ENCODE assay signal across 12 mouse cellular contexts in genomic region chr7:16610345-16610744, GRCm38 (mm10). TPM values are rescaled to one million over a fixed set of nuclear protein-coding genes. Genes with fewer than 3 reads are reported as not detected.
DNase-seq lines count a peak whose midpoint lies in the region; ATAC-seq and TF ChIP-seq lines count a peak whose summit lies in the region.
"Had no signal": no experiment of that assay in that cellular context is flagged by ENCODE, and none has a peak within 500 bp of the region (broad histone marks: within the 10 kb centered on the region; RNA-seq: fewer than 3 reads in every experiment).

No protein-coding gene starts in this region.

- peak overlapping the region; percentile 65 for H3K27ac ChIP-seq in heart, adult 2 months
- H3K27ac ChIP-seq in midbrain, embryonic 12.5 days (replicated peaks): no peak overlapping the region
- no peak overlapping the region for H3K27ac ChIP-seq in midbrain, embryonic 10.5 days (replicated peaks)
- H3K27ac ChIP-seq in hindbrain, postnatal 0 days: no peak overlapping the region
- H3K27ac ChIP-seq: liver, embryonic 14.5 days had no signal

- peaks cover 10% of the 10 kb centered on the region for H3K4me1 ChIP-seq in heart, adult 2 months (ENCODE audit: control insufficient read depth, insufficient read depth, low read length)
- H3K4me1 ChIP-seq in midbrain, embryonic 12.5 days: peaks cover 44% of the 10 kb centered on the region
- peaks cover 46% of the 10 kb centered on the region for H3K4me1 ChIP-seq in midbrain, embryonic 10.5 days
- peaks cover 31% of the 10 kb centered on the region for H3K4me1 ChIP-seq in hindbrain, postnatal 0 days (ENCODE audit: insufficient read depth, low read length)

- H3K36me3 ChIP-seq in heart, adult 2 months (ENCODE audit: control insufficient read depth, insufficient read depth, low read length): peaks cover 33% of the 10 kb centered on the region
- 0 out of 2 replicates have a peak, but pooled peaks cover 7% of the 10 kb centered on the region for H3K36me3 ChIP-seq in midbrain, embryonic 12.5 days
- peaks cover 45% of the 10 kb centered on the region for H3K36me3 ChIP-seq in midbrain, embryonic 10.5 days
- H3K36me3 ChIP-seq in hindbrain, postnatal 0 days (ENCODE audit: insufficient read depth, low read length): no peaks in the 10 kb centered on the region
- H3K36me3 ChIP-seq in myocyte (ENCODE audit: control insufficient read depth, insufficient read depth): no peaks in the 10 kb centered on the region

- no peaks in the 10 kb centered on the region for H3K9me3 ChIP-seq in midbrain, embryonic 12.5 days
- no peaks in the 10 kb centered on the region for H3K9me3 ChIP-seq in midbrain, embryonic 10.5 days (replicated peaks)
- H3K9me3 ChIP-seq in hindbrain, postnatal 0 days (ENCODE audit: low read length): no peaks in the 10 kb centered on the region

- H3K27me3 ChIP-seq in heart, adult 2 months (ENCODE audit: control insufficient read depth, insufficient read depth, low read length): no peaks in the 10 kb centered on the region
- no peaks in the 10 kb centered on the region for H3K27me3 ChIP-seq in midbrain, embryonic 12.5 days
- no peaks in the 10 kb centered on the region for H3K27me3 ChIP-seq in midbrain, embryonic 10.5 days (ENCODE audit: low read depth, poor library complexity, severe bottlenecking)
- no peaks in the 10 kb centered on the region for H3K27me3 ChIP-seq in hindbrain, postnatal 0 days (ENCODE audit: insufficient read depth, low read length)
- no peaks in the 10 kb centered on the region for H3K27me3 ChIP-seq in myocyte (ENCODE audit: control insufficient read depth, insufficient read depth, insufficient read length)

- WGBS in heart, adult 2 months: 38% methylated on average over 2 of the region's 2 CpGs
- 86% methylated on average over 2 of the region's 2 CpGs for WGBS in midbrain, embryonic 12.5 days
- WGBS in midbrain, embryonic 10.5 days: 90% methylated on average over 2 of the region's 2 CpGs
- 67% methylated on average over 2 of the region's 2 CpGs for whole genome bisulfite sequencing in hindbrain, postnatal 0 days

- H3K4me2 ChIP-seq in midbrain, embryonic 12.5 days (replicated peaks): 0 out of 2 replicates have a peak overlapping the region, but pooled peaks have one; percentile 4
- peak overlapping the region; percentile 90 for H3K4me2 ChIP-seq in hindbrain, postnatal 0 days (ENCODE audit: low read depth, low read length)
- peak overlapping the region; percentile 87 for H3K4me2 ChIP-seq in myocyte (ENCODE audit: low read depth)

- no peak overlapping the region for H3K9ac ChIP-seq in heart, adult 2 months (ENCODE audit: low read depth, low read length)
- no peak overlapping the region for H3K9ac ChIP-seq in midbrain, embryonic 12.5 days (replicated peaks)
- H3K9ac ChIP-seq in hindbrain, postnatal 0 days (replicated peaks; ENCODE audit: low read length): no peak overlapping the region
- H3K9ac ChIP-seq: liver, embryonic 14.5 days had no signal

- no peak for TF ChIP-seq POLR2A in heart, adult 2 months (IDR thresholded peaks at IDR 0.05; ENCODE audit: insufficient read depth, low read depth, low read length)
- TF ChIP-seq POLR2A in myocyte (IDR thresholded peaks at IDR 0.05; ENCODE audit: insufficient read length, low read depth): no peak

- ATAC-seq in midbrain, embryonic 12.5 days (ENCODE audit: low FRiP score, low read depth): no peak
- no peak for ATAC-seq in hindbrain, postnatal 0 days

- no peaks in the 10 kb centered on the region; the same call in none of the 2 replicates for H3K79me2 ChIP-seq in heart, adult 2 months (replicated peaks; ENCODE audit: control insufficient read depth, insufficient read depth, low read length)
- H3K79me2 ChIP-seq in myocyte (ENCODE audit: control insufficient read depth, insufficient read depth): peaks cover 86% of the 10 kb centered on the region

- intact Hi-C loops in heart, adult 2 months (cut with DNase I): loop anchor here (5.0 to 10.0 kb wide), 3 partner anchors 88 to 316 kb away; partner anchors contain the start of gene Calm3

- no peak for TF ChIP-seq EP300 in heart, adult 2 months (IDR thresholded peaks at IDR 0.05; ENCODE audit: insufficient read depth, low read depth, low read length)

- H3K4me3 ChIP-seq in heart, adult 2 months: no peak overlapping the region
- H3K4me3 ChIP-seq in midbrain, embryonic 12.5 days: no peak overlapping the region
- H3K4me3 ChIP-seq in midbrain, embryonic 10.5 days: no peak overlapping the region
- no peak overlapping the region for H3K4me3 ChIP-seq in hindbrain, postnatal 0 days (ENCODE audit: low read length)
- no peak overlapping the region for H3K4me3 ChIP-seq in myocyte

- TF ChIP-seq CTCF in heart, adult 2 months (IDR thresholded peaks at IDR 0.05): no peak
- no peak for TF ChIP-seq CTCF in hindbrain, postnatal 0 days (IDR thresholded peaks at IDR 0.05; ENCODE audit: low read depth)

- no peak for DNase-seq in heart, adult 2 months
- no peak for DNase-seq in heart, adult 11 months
- DNase-seq in midbrain, embryonic 10.5 days (ENCODE audit: low spot score): no peak
- DNase-seq in hindbrain, postnatal 0 days (ENCODE audit: low spot score): no peak
- no peak for DNase-seq in thymus, postnatal 0 days (ENCODE audit: low spot score)
- no peak for DNase-seq in frontal cortex, postnatal 36 days (ENCODE audit: low spot score in 2 of 2)
- DNase-seq: cerebellum, adult 18-20 months; embryo, embryonic 11 days; kidney, adult 2 months had no signal

- no peak overlapping the region for H3ac ChIP-seq in myocyte (ENCODE audit: control insufficient read depth, insufficient read length)

TF ChIP-seq in myocyte, 11 proteins besides CTCF, POLR2A, EP300 and RAD21:
- TF ChIP-seq CEBPB (IDR thresholded peaks at IDR 0.05; ENCODE audit: insufficient read depth, poor library complexity, severe bottlenecking) (no peak), MYOG (IDR thresholded peaks at IDR 0.05; ENCODE audit: control insufficient read depth in 1 of 3, insufficient read depth in 1 of 3, insufficient read length in 2 of 3, low read depth in 2 of 3) (no peak), E2F4 (IDR thresholded peaks at IDR 0.05; ENCODE audit: insufficient read depth) (no peak), MAX (IDR thresholded peaks at IDR 0.05; ENCODE audit: low read depth) (no peak), SRF (IDR thresholded peaks at IDR 0.05; ENCODE audit: control insufficient read depth, insufficient read length, low read depth) (no peak), TCF3 (IDR thresholded peaks at IDR 0.05; ENCODE audit: insufficient read length, low read depth) (no peak), USF1 (IDR thresholded peaks at IDR 0.05; ENCODE audit: low read depth) (no peak), TCF12 (IDR thresholded peaks at IDR 0.05; ENCODE audit: insufficient read depth, poor library complexity, severe bottlenecking) (no peak), POLR2AphosphoS2 (IDR thresholded peaks at IDR 0.05; ENCODE audit: insufficient read length, low read depth) (no peak), MYOD1 (IDR thresholded peaks at IDR 0.05; ENCODE audit: control insufficient read depth in 1 of 3, insufficient read length in 2 of 3, low read depth in 2 of 3) (no peak), REST (IDR thresholded peaks at IDR 0.05; ENCODE audit: insufficient read depth, insufficient read length) (no peak)
TF ChIP-seq in myocyte: peak in this region for 0.

RNA-seq across cellular contexts. Expression of gene Arhgap35, which starts 4.4 kb away (rescaled TPM):
- total RNA-seq in heart, adult 2 months (2021): 10 to 100 TPM; 32.5 to 33.8 TPM
- 15.6 and 22.9 TPM in 2 replicates for polyA plus RNA-seq in heart, adult 2 months (2012; rRNA removed)
- polyA plus RNA-seq in midbrain, embryonic 12.5 days (2016; fragmentation: Nextera tagmentation; extraction: Ambion mirVana): 39.1 and 40.2 TPM in 2 replicates
- polyA plus RNA-seq in midbrain, embryonic 10.5 days (2016; fragmentation: Nextera tagmentation; extraction: Ambion mirVana): 25.4 and 31.0 TPM in 2 replicates
- total RNA-seq in hindbrain, postnatal 0 days (2014; rRNA removed): 131 and 146 TPM in 2 replicates
- polyA plus RNA-seq in hindbrain, postnatal 0 days (2015; fragmentation: Nextera tagmentation; extraction: Ambion mirVana): 21.2 and 24.8 TPM in 2 replicates
- polyA plus RNA-seq in myocyte (2012; fragmentation: generic; extraction: Trizol): 21.7 TPM
- 3.8 and 4.0 TPM in 2 replicates for polyA plus RNA-seq in thymus, postnatal 0 days (2015; fragmentation: Nextera tagmentation; extraction: Ambion mirVana)

Comparison
In these comparisons a context has a peak if more than half of its experiments do, and no peak if none do; other contexts are left out.
1. H3K4me2 ChIP-seq: peak in every context shown above with its lines; median percentile 90 in hindbrain, postnatal 0 days; 87 in myocyte; 4 in midbrain, embryonic 12.5 days.